Mouse (Mus musculus) forebrain, embryonic 11.5 days (tissue): ENCODE results near the gene Lmbrd1. TPM values are rescaled to one million over a fixed set of nuclear protein-coding genes. Genes with fewer than 3 reads are reported as not detected.
A peak's percentile ranks its signal among the peaks of the same experiment; 100 is the strongest.
"Not testable (repeated sequence)": the region's sequence is repeated elsewhere in the genome, so short reads cannot be mapped to it uniquely, and the experiment has no call there.

Experiments
- ATAC-seq: fragments of 200-750 bp; cut with Nextera tagmentation; replicated peaks from 2 replicates; pipeline ENCODE4 v1.8.0; 2017; ENCODE audit warnings: moderate TSS enrichment; ENCODE audit not compliant: low FRiP score
- DNase-seq: peaks from one replicate; pipeline ENCODE4 v3.0.0-alpha.2; 2017; ENCODE audit warnings: low spot score
- H3K27ac ChIP-seq: fragments of 300-500 bp; sonication (generic); 2 replicates; pipeline ENCODE4 v1.5.1; 2014; ENCODE audit warnings: low read depth, low read length
- H3K27me3 ChIP-seq: fragments of 300-500 bp; sonication (generic); 2 replicates; pipeline ENCODE4 v1.6.1; 2014; ENCODE audit warnings: mild to moderate bottlenecking, low read length, mixed read lengths; ENCODE audit not compliant: control insufficient read depth, insufficient read depth
- H3K36me3 ChIP-seq: fragments of 300-500 bp; sonication (generic); 2 replicates; pipeline ENCODE4 v1.6.1; 2014; ENCODE audit warnings: mild to moderate bottlenecking, low read length, moderate library complexity, mixed read lengths; ENCODE audit not compliant: control insufficient read depth, insufficient read depth
- H3K4me1 ChIP-seq: fragments of 300-500 bp; sonication (generic); replicated peaks from 2 replicates; pipeline ENCODE4 v1.6.1; 2014; ENCODE audit warnings: low read length, mixed read lengths; ENCODE audit not compliant: control insufficient read depth, insufficient read depth
- H3K4me2 ChIP-seq: fragments of 300-500 bp; sonication (generic); 2 replicates; pipeline ENCODE4 v1.6.1; 2014; ENCODE audit warnings: low read depth, mild to moderate bottlenecking, low read length, moderate library complexity, mixed read lengths; ENCODE audit not compliant: severe bottlenecking
- H3K4me3 ChIP-seq: fragments of 300-500 bp; sonication (generic); 2 replicates; pipeline ENCODE4 v1.5.1; 2014; ENCODE audit warnings: low read depth, low read length
- H3K9ac ChIP-seq: fragments of 300-500 bp; sonication (generic); 2 replicates; pipeline ENCODE4 v1.6.1; 2014; ENCODE audit warnings: low read length
- H3K9me3 ChIP-seq: fragments of 300-500 bp; sonication (generic); 2 replicates; pipeline ENCODE4 v1.6.1; 2016; ENCODE audit warnings: low read length, mixed read lengths; ENCODE audit not compliant: control insufficient read depth
- WGBS: fragments of 180-500 bp; shearing (Covaris S2); extraction: QIAGEN DNeasy Blood & Tissue Kit; methylation state at CpG from one replicate; pipeline ENCODE4 v1.1.7; 2014; 5-methylcytosine and 5-hydroxymethylcytosine counted together
- polyA plus RNA-seq: library from polyadenylated mRNA; unstranded; fragments of >200 nt; fragmentation: Nextera tagmentation; extraction: Ambion mirVana; gene quantifications from 2 replicates; pipeline ENCODE4 v1.2.1, GENCODE M21; 2014

Lmbrd1 gene
- 24.7 and 29.4 TPM in 2 replicates for polyA plus RNA-seq

- H3K9ac ChIP-seq, result peak within 1 kb of the TSS; percentile 76
- peak within 1 kb of the TSS; percentile 18; the same call in 1 of the 2 replicates for H3K27ac ChIP-seq
- H3K4me3 ChIP-seq, result peak within 1 kb of the TSS; percentile 73
- H3K4me2 ChIP-seq, result peak within 1 kb of the TSS; percentile 64
- DNase-seq (peak; percentile 96), ATAC-seq (peak; percentile 96)
- no peaks in the 10 kb centered on the region for H3K9me3 ChIP-seq
- no peaks in the 10 kb centered on the region; the same call in 1 of the 2 replicates for H3K4me1 ChIP-seq
- WGBS, result 3% methylated on average over 53 of the region's 54 CpGs
- no peaks in the 10 kb centered on the region for H3K36me3 ChIP-seq
- H3K27me3 ChIP-seq, result no peaks in the 10 kb centered on the region
Measured at GRCm38 (mm10) chr1:24678205-24678917, at the start of gene Lmbrd1. TSS of gene Lmbrd1 (plus strand) at chr1:24678630.

DNA sequence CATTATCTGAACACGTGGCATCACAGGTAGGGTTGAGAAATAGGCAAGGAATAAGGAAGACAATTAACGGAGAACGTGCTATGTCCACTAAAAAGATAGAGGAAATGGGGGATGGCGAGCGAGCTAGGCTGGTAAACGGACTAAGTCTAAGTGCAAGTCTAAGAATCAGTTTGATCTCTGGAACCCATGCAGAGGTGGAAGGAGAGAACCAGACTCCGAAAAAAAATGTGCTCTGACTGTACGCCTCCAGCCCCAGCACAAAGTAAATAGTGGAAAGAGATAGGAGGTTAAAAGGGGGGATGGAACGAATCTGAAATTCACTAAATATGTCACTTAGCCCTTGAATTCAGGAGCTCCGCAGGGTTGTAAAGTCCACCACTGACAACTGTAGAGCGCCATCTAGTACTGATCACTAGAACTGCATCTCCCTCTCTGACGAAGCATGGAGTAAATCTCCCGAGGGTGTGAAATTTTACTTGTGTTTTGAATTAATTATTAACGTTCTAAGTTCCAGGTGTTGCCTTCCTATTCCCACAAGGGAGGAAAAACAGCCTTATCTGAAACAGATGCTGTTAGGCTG lies 44.8 kb upstream of the Lmbrd1 start:
- Histone ChIP-seq H3K9me3 (no peaks in the 10 kb centered on the region), H3K4me1 (no peaks in the 10 kb centered on the region), H3K36me3 (no peaks in the 10 kb centered on the region), H3K4me3 (no peak overlapping the region), H3K9ac (no peak overlapping the region), H3K27ac (no peak overlapping the region), H3K27me3 (no peaks in the 10 kb centered on the region), H3K4me2 (no peak overlapping the region)
- WGBS, result 38% methylated on average over 14 of the region's 14 CpGs
- 0 out of 2 replicates have a peak, but pooled peaks have one; percentile 39 for ATAC-seq
- no peak for DNase-seq

GRCm38 (mm10) chr1:24650100-24650499 lies 28.3 kb upstream of the Lmbrd1 start:
- DNase-seq, result no peak
- Histone ChIP-seq H3K9ac (no peak overlapping the region), H3K4me1 (no peaks in the 10 kb centered on the region), H3K36me3 (no peaks in the 10 kb centered on the region), H3K4me3 (no peak overlapping the region), H3K27me3 (no peaks in the 10 kb centered on the region), H3K9me3 (no peaks in the 10 kb centered on the region), H3K27ac (no peak overlapping the region), H3K4me2 (no peak overlapping the region)
- WGBS, result 45% methylated on average over 2 of the region's 2 CpGs
- ATAC-seq, result no peak

DNA sequence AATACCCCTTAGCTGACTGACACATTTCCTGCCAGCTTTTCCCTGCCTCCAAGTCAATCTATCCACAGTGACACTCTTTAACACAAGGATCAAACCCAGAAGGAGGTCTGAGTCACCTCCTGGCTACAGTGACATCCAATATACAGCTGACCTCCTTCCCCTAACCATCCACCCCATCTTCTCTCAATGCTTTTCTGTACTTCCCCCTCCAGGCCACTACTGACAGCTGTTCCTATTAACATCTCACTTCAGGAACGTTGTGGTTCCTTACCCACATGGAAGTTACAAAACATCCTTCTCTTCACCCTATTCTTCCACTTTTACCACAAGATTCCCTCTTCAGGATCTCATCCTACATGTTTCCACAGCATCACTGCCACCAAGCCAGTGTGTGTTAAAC lies 18.5 kb upstream of the Lmbrd1 start:
- no peak overlapping the region for H3K9ac ChIP-seq
- H3K4me1 ChIP-seq, result no peaks in the 10 kb centered on the region
- no peaks in the 10 kb centered on the region for H3K9me3 ChIP-seq
- ATAC-seq (no peak), DNase-seq (no peak)
- no peak overlapping the region for H3K4me2 ChIP-seq
- H3K36me3 ChIP-seq, result no peaks in the 10 kb centered on the region
- no peaks in the 10 kb centered on the region for H3K27me3 ChIP-seq
- 74% methylated on average over 1 of the region's 1 CpGs for WGBS
- H3K4me3 ChIP-seq, result no peak overlapping the region
- H3K27ac ChIP-seq, result no peak overlapping the region

DNA sequence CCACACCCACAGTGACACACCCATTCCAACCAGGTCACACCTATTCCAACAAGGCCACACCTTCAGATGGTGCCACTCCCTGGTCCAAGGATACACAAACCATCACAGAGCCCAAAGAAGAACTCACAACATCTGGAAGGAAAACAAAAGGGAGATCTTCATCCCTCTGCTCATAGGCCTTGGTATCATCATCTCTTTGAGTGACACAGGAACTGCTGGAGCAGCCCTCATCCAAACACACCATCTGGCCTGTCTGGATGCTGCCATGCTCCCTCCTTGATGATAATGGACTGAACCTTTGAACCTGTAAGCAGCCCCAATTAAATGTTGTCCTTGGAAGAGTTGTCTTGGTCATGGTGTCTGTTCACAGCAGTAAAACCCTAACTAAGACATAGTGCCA lies 17.8 kb upstream of the Lmbrd1 start:
- H3K27ac ChIP-seq, H3K9ac ChIP-seq, DNase-seq, H3K27me3 ChIP-seq, H3K36me3 ChIP-seq, H3K9me3 ChIP-seq, H3K4me3 ChIP-seq, H3K4me2 ChIP-seq, ATAC-seq, H3K4me1 ChIP-seq: not testable (repeated sequence)

DNA sequence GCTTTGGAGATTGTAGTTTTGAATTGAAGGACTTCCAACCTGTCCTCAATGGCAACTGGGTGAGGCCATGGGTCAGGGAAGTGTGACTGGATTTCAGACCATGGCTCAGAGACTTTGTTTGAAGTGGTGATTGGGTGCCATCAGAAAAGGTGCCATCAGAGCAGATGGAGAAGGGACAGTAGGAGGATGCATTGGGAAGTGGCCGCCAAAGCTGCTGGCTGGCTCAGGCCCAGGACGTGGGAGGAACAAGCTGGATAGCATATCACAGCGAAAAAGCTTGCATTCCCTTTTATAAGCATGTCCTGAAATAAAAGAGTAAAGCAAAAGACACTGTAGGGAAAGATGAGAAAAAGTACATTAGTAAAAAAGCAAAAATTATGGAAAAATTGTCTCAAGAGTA lies 16.9 kb upstream of the Lmbrd1 start:
- Histone ChIP-seq H3K36me3 (no peaks in the 10 kb centered on the region), H3K4me1 (no peaks in the 10 kb centered on the region), H3K9me3 (no peaks in the 10 kb centered on the region), H3K27me3 (no peaks in the 10 kb centered on the region), H3K27ac (no peak overlapping the region), H3K4me3 (no peak overlapping the region), H3K9ac (no peak overlapping the region), H3K4me2 (no peak overlapping the region)
- WGBS, result 89% methylated on average over 3 of the region's 3 CpGs
- no peak for ATAC-seq
- no peak for DNase-seq

- no peak for ATAC-seq
- H3K36me3 ChIP-seq, result no peaks in the 10 kb centered on the region
- H3K4me2 ChIP-seq, result no peak overlapping the region
- H3K9me3 ChIP-seq, result no peaks in the 10 kb centered on the region
- no peaks in the 10 kb centered on the region for H3K4me1 ChIP-seq
- H3K9ac ChIP-seq, result no peak overlapping the region
- H3K4me3 ChIP-seq, result no peak overlapping the region
- no peaks in the 10 kb centered on the region for H3K27me3 ChIP-seq
- H3K27ac ChIP-seq, result no peak overlapping the region
- DNase-seq, result no peak
Measured at GRCm38 (mm10) chr1:24664158-24664557, 14.3 kb upstream of the Lmbrd1 start.

- Histone ChIP-seq H3K27ac (no peak overlapping the region), H3K4me2 (no peak overlapping the region), H3K4me1 (no peaks in the 10 kb centered on the region), H3K9me3 (no peaks in the 10 kb centered on the region), H3K36me3 (no peaks in the 10 kb centered on the region), H3K27me3 (no peaks in the 10 kb centered on the region), H3K9ac (no peak overlapping the region), H3K4me3 (no peak overlapping the region)
- DNase-seq (no peak), ATAC-seq (no peak)
- 77% methylated on average over 3 of the region's 3 CpGs for WGBS
Measured at GRCm38 (mm10) chr1:24673231-24673630, 5.2 kb upstream of the Lmbrd1 start.

DNA sequence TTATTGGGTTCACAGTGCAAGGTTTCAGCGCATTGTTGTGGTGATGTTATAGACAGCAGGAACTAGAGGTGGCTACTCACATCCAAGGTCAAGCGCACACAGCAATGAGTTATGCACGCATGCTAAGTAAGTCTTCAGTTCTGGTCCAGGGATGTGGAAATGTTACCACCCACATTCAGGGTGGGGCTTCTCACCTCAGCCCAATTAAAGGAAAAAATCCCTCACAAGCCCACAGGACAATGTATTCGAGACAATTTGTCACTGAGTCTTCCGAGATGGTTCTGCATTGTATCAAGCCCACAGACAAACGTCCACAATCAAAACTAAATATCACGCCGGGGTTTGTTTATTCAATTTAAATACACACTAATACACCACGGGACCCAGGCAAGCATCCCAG lies 724 bp upstream of the Lmbrd1 start:
- Histone ChIP-seq H3K4me1 (no peaks in the 10 kb centered on the region; the same call in 1 of the 2 replicates), H3K27ac (no peak overlapping the region), H3K4me2 (peak overlapping the region; percentile 64; the same call in 1 of the 2 replicates), H3K9me3 (no peaks in the 10 kb centered on the region), H3K36me3 (no peaks in the 10 kb centered on the region), H3K27me3 (no peaks in the 10 kb centered on the region), H3K9ac (no peak overlapping the region; the same call in 1 of the 2 replicates), H3K4me3 (no peak overlapping the region)
- DNase-seq (no peak), ATAC-seq (peak; percentile 18)
- WGBS, result 82% methylated on average over 9 of the region's 9 CpGs
